Mouse (Mus musculus) retina, adult 2 months (tissue): ENCODE measurements at regions not wholly inside any gene's neighbourhood (a gene's known extent, or its start where the extent isn't known, plus 50 kb on each side); places are given as distances from the start of the nearest gene placed in this dataset.
"Not testable (repeated sequence)": the region's sequence is repeated elsewhere in the genome, so short reads cannot be mapped to it uniquely, and the experiment has no call there.

Experiments used
- DNase-seq: peaks from one replicate; pipeline ENCODE4 v3.0.0-alpha.2; 2012; ENCODE audit warnings: low read depth, low spot score

GRCm38 (mm10) chr19:59516957-59517356 lies 58.8 kb downstream of the Emx2 start:
- no peak for DNase-seq

GRCm38 (mm10) chr19:59519156-59519555 lies 61.0 kb downstream of the Emx2 start:
- DNase-seq: no peak

- DNase-seq: no peak
Observed at GRCm38 (mm10) chr19:59522176-59522575, 64.0 kb downstream of the Emx2 start.

GRCm38 (mm10) chr19:59523356-59523755 lies 65.2 kb downstream of the Emx2 start:
- no peak for DNase-seq

- no peak for DNase-seq
Observed at GRCm38 (mm10) chr19:59564101-59564500, 105.9 kb downstream of the Emx2 start.

GRCm38 (mm10) chr19:59568907-59569306 lies 110.7 kb downstream of the Emx2 start:
- DNase-seq: no peak

- not testable (repeated sequence) for DNase-seq
Observed at GRCm38 (mm10) chr19:59569590-59569989, 111.4 kb downstream of the Emx2 start.

GRCm38 (mm10) chr19:59574346-59574745 lies 116.2 kb downstream of the Emx2 start:
- no peak for DNase-seq

GRCm38 (mm10) chr19:59577886-59578285 lies 119.7 kb downstream of the Emx2 start:
- no peak for DNase-seq

GRCm38 (mm10) chr19:59579676-59580075 lies 121.5 kb downstream of the Emx2 start:
- no peak for DNase-seq

GRCm38 (mm10) chr19:59585835-59586234 lies 127.7 kb downstream of the Emx2 start:
- no peak for DNase-seq

GRCm38 (mm10) chr19:59587303-59587702 lies 129.1 kb downstream of the Emx2 start:
- DNase-seq: no peak

GRCm38 (mm10) chr19:59588068-59588522 lies 129.9 kb downstream of the Emx2 start:
- no peak for DNase-seq

GRCm38 (mm10) chr19:59590021-59590420 lies 131.8 kb downstream of the Emx2 start:
- no peak for DNase-seq

GRCm38 (mm10) chr19:59592060-59592459 lies 133.9 kb downstream of the Emx2 start:
- DNase-seq: no peak

GRCm38 (mm10) chr19:59624288-59624795 lies 166.2 kb downstream of the Emx2 start:
- DNase-seq: no peak

- DNase-seq: no peak
Observed at GRCm38 (mm10) chr19:59627681-59628080, 169.5 kb downstream of the Emx2 start.

GRCm38 (mm10) chr19:59628296-59629160 lies 170.4 kb downstream of the Emx2 start:
- DNase-seq: no peak

- no peak for DNase-seq
Observed at GRCm38 (mm10) chr19:59629161-59629445, 170.9 kb downstream of the Emx2 start.

- no peak for DNase-seq
Observed at GRCm38 (mm10) chr19:59630095-59630494, 171.9 kb downstream of the Emx2 start.

GRCm38 (mm10) chr19:59630706-59631105 lies 172.5 kb downstream of the Emx2 start:
- DNase-seq: no peak

GRCm38 (mm10) chr19:59631541-59631940 lies 173.4 kb downstream of the Emx2 start:
- DNase-seq: no peak

GRCm38 (mm10) chr19:59636271-59636670 lies 178.1 kb downstream of the Emx2 start:
- no peak for DNase-seq
